Mouse (Mus musculus) forebrain, embryonic 12.5 days (tissue): ENCODE measurements at regions not wholly inside any gene's neighbourhood (a gene's known extent, or its start where the extent isn't known, plus 50 kb on each side); places are given as distances from the start of the nearest gene placed in this dataset.

Experiments used
- ATAC-seq: fragments of 200-750 bp; cut with Nextera tagmentation; 2 replicates; pipeline ENCODE4 v1.8.0; 2017; ENCODE audit warnings: moderate TSS enrichment; ENCODE audit not compliant: low FRiP score
- H3K27ac ChIP-seq: fragments of 300-500 bp; sonication (generic); 2 replicates; pipeline ENCODE4 v1.5.1; 2016; ENCODE audit warnings: mild to moderate bottlenecking
- H3K27me3 ChIP-seq: fragments of 300-500 bp; sonication (generic); 2 replicates; pipeline ENCODE4 v1.6.1; 2016; ENCODE audit warnings: mild to moderate bottlenecking
- H3K36me3 ChIP-seq: fragments of 300-500 bp; sonication (generic); replicated peaks from 2 replicates; pipeline ENCODE4 v1.6.1; 2016; ENCODE audit warnings: mild to moderate bottlenecking
- H3K4me1 ChIP-seq: fragments of 300-500 bp; sonication (generic); 2 replicates; pipeline ENCODE4 v1.6.1; 2016
- H3K4me2 ChIP-seq: fragments of 300-500 bp; sonication (generic); 2 replicates; pipeline ENCODE4 v1.6.1; 2016; ENCODE audit warnings: mild to moderate bottlenecking, moderate library complexity
- H3K4me3 ChIP-seq: fragments of 300-500 bp; sonication (generic); replicated peaks from 2 replicates; pipeline ENCODE4 v1.5.1; 2016; ENCODE audit warnings: mild to moderate bottlenecking
- H3K9ac ChIP-seq: fragments of 300-500 bp; sonication (generic); 2 replicates; pipeline ENCODE4 v1.6.1; 2016; ENCODE audit warnings: mild to moderate bottlenecking
- H3K9me3 ChIP-seq: fragments of 300-500 bp; sonication (generic); 2 replicates; pipeline ENCODE4 v1.6.1; 2016
- WGBS: fragments of 180-500 bp; shearing (Covaris S2); methylation state at CpG from one replicate; pipeline ENCODE4 v1.1.7; 2016; 5-methylcytosine and 5-hydroxymethylcytosine counted together

- H3K4me2 ChIP-seq = no peak overlapping the region
- ATAC-seq = no peak
- no peak overlapping the region for H3K9ac ChIP-seq
- H3K9me3 ChIP-seq = no peaks in the 10 kb centered on the region
- 80% methylated on average over 2 of the region's 2 CpGs for whole genome bisulfite sequencing
- H3K27ac ChIP-seq = no peak overlapping the region
- no peaks in the 10 kb centered on the region for H3K27me3 ChIP-seq
- no peaks in the 10 kb centered on the region for H3K36me3 ChIP-seq
- no peak overlapping the region for H3K4me3 ChIP-seq
- no peaks in the 10 kb centered on the region for H3K4me1 ChIP-seq
Measured at GRCm38 (mm10) chr15:64533169-64533795, 284.2 kb upstream of the Gm21798 start.

- ATAC-seq = no peak
- Histone ChIP-seq H3K4me3 (no peak overlapping the region), H3K27ac (no peak overlapping the region), H3K4me1 (no peaks in the 10 kb centered on the region), H3K4me2 (no peak overlapping the region), H3K36me3 (no peaks in the 10 kb centered on the region), H3K27me3 (no peaks in the 10 kb centered on the region), H3K9me3 (no peaks in the 10 kb centered on the region), H3K9ac (no peak overlapping the region)
- 68% methylated on average over 6 of the region's 6 CpGs for WGBS
Measured at GRCm38 (mm10) chr15:64534166-64534565, 283.3 kb upstream of the Gm21798 start.

GRCm38 (mm10) chr15:64535160-64535559 lies 282.3 kb upstream of the Gm21798 start:
- ATAC-seq = no peak
- Histone ChIP-seq H3K9me3 (no peaks in the 10 kb centered on the region), H3K27me3 (no peaks in the 10 kb centered on the region), H3K4me3 (no peak overlapping the region), H3K36me3 (no peaks in the 10 kb centered on the region), H3K9ac (no peak overlapping the region), H3K4me1 (no peaks in the 10 kb centered on the region), H3K27ac (no peak overlapping the region), H3K4me2 (no peak overlapping the region)
- WGBS = 86% methylated on average over 2 of the region's 2 CpGs

- Histone ChIP-seq H3K27me3 (no peaks in the 10 kb centered on the region), H3K9ac (no peak overlapping the region), H3K36me3 (no peaks in the 10 kb centered on the region), H3K27ac (no peak overlapping the region), H3K9me3 (no peaks in the 10 kb centered on the region), H3K4me1 (no peaks in the 10 kb centered on the region), H3K4me3 (no peak overlapping the region), H3K4me2 (no peak overlapping the region)
- no peak for ATAC-seq
- 82% methylated on average over 3 of the region's 3 CpGs for WGBS
Measured at GRCm38 (mm10) chr15:64541395-64541794, 276.1 kb upstream of the Gm21798 start.

- Histone ChIP-seq H3K36me3 (no peaks in the 10 kb centered on the region), H3K9ac (no peak overlapping the region), H3K4me1 (no peaks in the 10 kb centered on the region), H3K27me3 (no peaks in the 10 kb centered on the region), H3K9me3 (no peaks in the 10 kb centered on the region), H3K27ac (no peak overlapping the region), H3K4me3 (no peak overlapping the region), H3K4me2 (no peak overlapping the region)
- 81% methylated on average over 8 of the region's 8 CpGs for WGBS
- ATAC-seq = no peak
Measured at GRCm38 (mm10) chr15:64542250-64542901, 275.1 kb upstream of the Gm21798 start.

GRCm38 (mm10) chr15:64542908-64543307 lies 274.6 kb upstream of the Gm21798 start:
- ATAC-seq = no peak
- Histone ChIP-seq H3K4me3 (no peak overlapping the region), H3K27me3 (no peaks in the 10 kb centered on the region), H3K9ac (no peak overlapping the region), H3K36me3 (no peaks in the 10 kb centered on the region), H3K27ac (no peak overlapping the region), H3K4me2 (no peak overlapping the region), H3K9me3 (no peaks in the 10 kb centered on the region), H3K4me1 (no peaks in the 10 kb centered on the region)
- WGBS = 91% methylated on average over 1 of the region's 1 CpGs

- no peak overlapping the region for H3K4me2 ChIP-seq
- H3K27ac ChIP-seq = no peak overlapping the region
- no peak for ATAC-seq
- H3K9ac ChIP-seq = no peak overlapping the region
- H3K27me3 ChIP-seq = no peaks in the 10 kb centered on the region
- H3K4me1 ChIP-seq = no peaks in the 10 kb centered on the region
- no peaks in the 10 kb centered on the region for H3K36me3 ChIP-seq
- no peaks in the 10 kb centered on the region for H3K9me3 ChIP-seq
- no peak overlapping the region for H3K4me3 ChIP-seq
Measured at GRCm38 (mm10) chr15:64546035-64546434, 271.5 kb upstream of the Gm21798 start.

GRCm38 (mm10) chr15:64557540-64557939 lies 260.0 kb upstream of the Gm21798 start:
- Histone ChIP-seq H3K9ac (no peak overlapping the region), H3K4me1 (no peaks in the 10 kb centered on the region), H3K4me3 (no peak overlapping the region), H3K27ac (no peak overlapping the region), H3K27me3 (no peaks in the 10 kb centered on the region), H3K4me2 (no peak overlapping the region), H3K36me3 (no peaks in the 10 kb centered on the region), H3K9me3 (no peaks in the 10 kb centered on the region)
- ATAC-seq = no peak
- WGBS = 93% methylated on average over 2 of the region's 2 CpGs

GRCm38 (mm10) chr15:64558220-64558619 lies 259.3 kb upstream of the Gm21798 start:
- Histone ChIP-seq H3K27me3 (no peaks in the 10 kb centered on the region), H3K9me3 (no peaks in the 10 kb centered on the region), H3K36me3 (no peaks in the 10 kb centered on the region), H3K4me2 (no peak overlapping the region), H3K4me3 (no peak overlapping the region), H3K9ac (no peak overlapping the region), H3K4me1 (no peaks in the 10 kb centered on the region), H3K27ac (no peak overlapping the region)
- ATAC-seq = no peak
- 68% methylated on average over 1 of the region's 1 CpGs for WGBS

- H3K4me3 ChIP-seq = no peak overlapping the region
- H3K36me3 ChIP-seq = no peaks in the 10 kb centered on the region
- whole genome bisulfite sequencing = 78% methylated on average over 3 of the region's 3 CpGs
- no peaks in the 10 kb centered on the region for H3K27me3 ChIP-seq
- ATAC-seq = no peak
- no peak overlapping the region for H3K9ac ChIP-seq
- H3K4me2 ChIP-seq = no peak overlapping the region
- H3K4me1 ChIP-seq = no peaks in the 10 kb centered on the region
- no peaks in the 10 kb centered on the region for H3K9me3 ChIP-seq
- no peak overlapping the region for H3K27ac ChIP-seq
Measured at GRCm38 (mm10) chr15:64562431-64563111, 254.9 kb upstream of the Gm21798 start.

GRCm38 (mm10) chr15:64564703-64565102 lies 252.8 kb upstream of the Gm21798 start:
- Histone ChIP-seq H3K4me2 (no peak overlapping the region), H3K27ac (no peak overlapping the region), H3K9me3 (no peaks in the 10 kb centered on the region), H3K9ac (no peak overlapping the region), H3K36me3 (no peaks in the 10 kb centered on the region), H3K27me3 (no peaks in the 10 kb centered on the region), H3K4me1 (no peaks in the 10 kb centered on the region), H3K4me3 (no peak overlapping the region)
- no peak for ATAC-seq
- 89% methylated on average over 3 of the region's 3 CpGs for WGBS

- no peak overlapping the region for H3K4me2 ChIP-seq
- no peak for ATAC-seq
- H3K9ac ChIP-seq = no peak overlapping the region
- H3K4me1 ChIP-seq = no peaks in the 10 kb centered on the region
- H3K4me3 ChIP-seq = no peak overlapping the region
- no peaks in the 10 kb centered on the region for H3K27me3 ChIP-seq
- H3K9me3 ChIP-seq = no peaks in the 10 kb centered on the region
- WGBS = 86% methylated on average over 1 of the region's 1 CpGs
- H3K27ac ChIP-seq = no peak overlapping the region
- H3K36me3 ChIP-seq = no peaks in the 10 kb centered on the region
Measured at GRCm38 (mm10) chr15:64576891-64577535, 240.5 kb upstream of the Gm21798 start.
